Mouse (Mus musculus) midbrain, postnatal 0 days (tissue): ENCODE measurements around the gene Sympk. TPM values are rescaled to one million over a fixed set of nuclear protein-coding genes. Genes with fewer than 3 reads are reported as not detected.

Source experiments
- ATAC-seq: fragments of 200-750 bp; cut with Nextera tagmentation; 2 replicates; pipeline ENCODE4 v1.8.0; 2017; ENCODE audit warnings: moderate number of reproducible peaks, mild to moderate bottlenecking, moderate TSS enrichment, moderate library complexity; ENCODE audit not compliant: low FRiP score
- DNase-seq: peaks from one replicate; pipeline ENCODE4 v3.0.0-alpha.2; 2015; ENCODE audit warnings: low spot score
- H3K27ac ChIP-seq: fragments of 300-500 bp; sonication (generic); 2 replicates; pipeline ENCODE4 v1.5.1; 2014; ENCODE audit warnings: low read depth, mild to moderate bottlenecking, low read length, mixed read lengths
- H3K27me3 ChIP-seq: fragments of 300-500 bp; sonication (generic); 2 replicates; pipeline ENCODE4 v1.6.1; 2014; ENCODE audit warnings: low read length, control low read depth, mixed read lengths; ENCODE audit not compliant: insufficient read depth
- H3K36me3 ChIP-seq: fragments of 300-500 bp; sonication (generic); 2 replicates; pipeline ENCODE4 v1.6.1; 2014; ENCODE audit warnings: low read length, control low read depth, mixed read lengths; ENCODE audit not compliant: insufficient read depth
- H3K4me1 ChIP-seq: fragments of 300-500 bp; sonication (generic); 2 replicates; pipeline ENCODE4 v1.6.1; 2014; ENCODE audit warnings: mild to moderate bottlenecking, control low read depth, antibody characterized with exemption, low read length, mixed read lengths; ENCODE audit not compliant: insufficient read depth
- H3K4me2 ChIP-seq: fragments of 300-500 bp; sonication (generic); 2 replicates; pipeline ENCODE4 v1.6.1; 2014; ENCODE audit warnings: low read depth, mild to moderate bottlenecking, low read length, mixed read lengths; ENCODE audit not compliant: poor library complexity, severe bottlenecking
- H3K4me3 ChIP-seq: fragments of 300-500 bp; sonication (generic); 2 replicates; pipeline ENCODE4 v1.5.1; 2014; ENCODE audit warnings: low read depth, mild to moderate bottlenecking, low read length, moderate library complexity
- H3K9ac ChIP-seq: fragments of 300-500 bp; sonication (generic); replicated peaks from 2 replicates; pipeline ENCODE4 v1.6.1; 2014; ENCODE audit warnings: mild to moderate bottlenecking, low read length, moderate library complexity, mixed read lengths; ENCODE audit not compliant: poor library complexity, severe bottlenecking
- H3K9me3 ChIP-seq: fragments of 300-500 bp; sonication (generic); 2 replicates; pipeline ENCODE4 v1.6.1; 2016; ENCODE audit warnings: low read length, control low read depth
- CTCF ChIP-seq: IDR thresholded peaks from 2 replicates; pipeline ENCODE4 v1.5.1; 2016; ENCODE audit warnings: antibody characterized with exemption, mild to moderate bottlenecking
- WGBS: fragments of 180-500 bp; shearing (Covaris S2); extraction: QIAGEN DNeasy Blood & Tissue Kit; methylation state at CpG from one replicate; pipeline ENCODE4 v1.1.7; 2014; 5-methylcytosine and 5-hydroxymethylcytosine counted together
- polyA plus RNA-seq: library from polyadenylated mRNA; unstranded; fragments of >200 nt; fragmentation: Nextera tagmentation; extraction: Ambion mirVana; gene quantifications from 2 replicates; pipeline ENCODE4 v1.2.1, GENCODE M21; 2015
- total RNA-seq: library from RNA; depleted of rRNA; stranded (reverse); fragments of >200 nt; gene quantifications from 2 replicates; pipeline ENCODE4 v1.2.3, GENCODE M21; 2014

The Sympk gene
- total and polyA plus RNA-seq, 2 experiments from 2014 or later = 19.5 to 74.2 TPM

DNA sequence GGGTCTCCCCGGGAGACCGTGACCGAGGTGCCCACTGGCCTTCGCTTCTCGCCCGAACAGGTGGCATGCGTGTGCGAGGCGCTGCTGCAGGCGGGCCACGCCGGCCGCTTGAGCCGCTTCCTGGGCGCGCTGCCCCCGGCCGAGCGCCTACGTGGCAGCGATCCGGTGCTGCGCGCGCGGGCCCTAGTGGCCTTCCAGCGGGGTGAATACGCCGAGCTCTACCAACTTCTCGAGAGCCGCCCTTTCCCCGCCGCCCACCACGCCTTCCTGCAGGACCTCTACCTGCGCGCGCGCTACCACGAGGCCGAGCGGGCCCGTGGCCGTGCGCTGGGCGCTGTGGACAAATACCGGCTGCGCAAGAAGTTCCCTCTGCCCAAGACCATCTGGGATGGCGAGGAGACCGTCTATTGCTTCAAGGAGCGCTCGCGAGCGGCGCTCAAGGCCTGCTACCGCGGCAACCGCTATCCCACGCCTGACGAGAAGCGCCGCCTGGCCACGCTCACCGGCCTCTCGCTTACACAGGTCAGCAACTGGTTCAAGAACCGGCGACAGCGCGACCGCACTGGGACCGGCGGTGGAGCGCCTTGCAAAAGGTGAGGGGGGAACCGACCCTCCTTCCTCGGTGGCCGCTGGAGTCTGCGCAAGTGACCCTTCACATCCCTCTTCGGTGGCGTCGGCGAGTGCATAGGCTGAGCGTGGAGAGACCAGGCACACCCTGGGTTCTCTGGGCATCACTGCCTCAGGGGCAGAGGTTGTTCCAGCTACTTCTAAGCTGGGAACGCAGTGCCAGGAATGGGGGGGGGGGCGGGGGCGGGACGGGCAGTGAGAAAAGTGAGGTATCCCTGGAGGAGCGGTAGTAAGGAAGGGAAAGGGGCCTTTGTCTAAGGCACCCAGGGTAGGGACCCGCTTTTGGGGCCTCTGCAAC is 70.9 kb downstream of the Sympk start:
- peak; percentile 23 for DNase-seq
- no peaks in the 10 kb centered on the region for H3K9me3 ChIP-seq
- TF ChIP-seq CTCF = no peak
- H3K36me3 ChIP-seq = peaks cover 7% of the 10 kb centered on the region; the same call in 1 of the 2 replicates
- ATAC-seq = no peak
- H3K4me2 ChIP-seq = peak overlapping the region; percentile 98
- peaks cover 14% of the 10 kb centered on the region for H3K4me1 ChIP-seq
- peak overlapping the region; percentile 55 for H3K9ac ChIP-seq
- WGBS = 0% methylated on average over 82 of the region's 87 CpGs
- peaks cover 8% of the 10 kb centered on the region for H3K27me3 ChIP-seq
- H3K4me3 ChIP-seq = peak overlapping the region; percentile 48
- peak overlapping the region; percentile 51 for H3K27ac ChIP-seq

- ATAC-seq (no peak), DNase-seq (peak; percentile 37)
- 1% methylated on average over 19 of the region's 19 CpGs for WGBS
- TF ChIP-seq CTCF = no peak
- Histone ChIP-seq H3K36me3 (peaks cover 7% of the 10 kb centered on the region; the same call in 1 of the 2 replicates), H3K27ac (no peak overlapping the region), H3K4me2 (peak overlapping the region; percentile 98), H3K4me3 (peak overlapping the region; percentile 48), H3K9me3 (no peaks in the 10 kb centered on the region), H3K27me3 (peaks cover 8% of the 10 kb centered on the region), H3K4me1 (peaks cover 14% of the 10 kb centered on the region), H3K9ac (peak overlapping the region; percentile 24; the same call in 1 of the 2 replicates)
Measured at GRCm38 (mm10) chr7:19095751-19096110, 71.6 kb downstream of the Sympk start.

- Histone ChIP-seq H3K4me2 (peak overlapping the region; percentile 98; the same call in 1 of the 2 replicates), H3K9me3 (no peaks in the 10 kb centered on the region), H3K4me1 (peaks cover 14% of the 10 kb centered on the region), H3K36me3 (peaks cover 3% of the 10 kb centered on the region), H3K27me3 (peaks cover 8% of the 10 kb centered on the region), H3K27ac (no peak overlapping the region), H3K4me3 (no peak overlapping the region), H3K9ac (peak overlapping the region; percentile 36; the same call in 1 of the 2 replicates)
- TF ChIP-seq CTCF = no peak
- ATAC-seq (no peak), DNase-seq (no peak)
- 52% methylated on average over 5 of the region's 5 CpGs for WGBS
Measured at GRCm38 (mm10) chr7:19096421-19096976, 72.3 kb downstream of the Sympk start.

DNA sequence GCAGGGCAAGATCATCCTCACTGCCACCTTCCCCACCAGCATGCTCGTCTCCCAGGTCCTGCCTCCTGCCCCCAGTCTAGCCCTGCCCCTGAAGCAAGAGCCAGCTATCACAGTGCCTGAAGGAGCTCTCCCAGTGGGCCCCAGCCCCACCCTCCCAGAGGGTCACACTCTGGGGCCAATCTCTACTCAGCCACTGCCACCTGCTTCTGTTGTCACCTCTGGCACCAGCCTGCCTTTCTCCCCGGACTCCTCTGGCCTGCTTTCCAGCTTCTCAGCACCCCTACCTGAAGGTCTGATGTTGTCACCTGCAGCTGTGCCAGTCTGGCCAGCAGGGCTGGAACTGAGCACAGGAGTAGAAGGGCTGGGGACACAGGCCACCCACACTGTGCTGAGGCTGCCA is 73.0 kb downstream of the Sympk start:
- H3K36me3 ChIP-seq = no peaks in the 10 kb centered on the region; the same call in none of the 2 replicates
- DNase-seq = no peak

DNA sequence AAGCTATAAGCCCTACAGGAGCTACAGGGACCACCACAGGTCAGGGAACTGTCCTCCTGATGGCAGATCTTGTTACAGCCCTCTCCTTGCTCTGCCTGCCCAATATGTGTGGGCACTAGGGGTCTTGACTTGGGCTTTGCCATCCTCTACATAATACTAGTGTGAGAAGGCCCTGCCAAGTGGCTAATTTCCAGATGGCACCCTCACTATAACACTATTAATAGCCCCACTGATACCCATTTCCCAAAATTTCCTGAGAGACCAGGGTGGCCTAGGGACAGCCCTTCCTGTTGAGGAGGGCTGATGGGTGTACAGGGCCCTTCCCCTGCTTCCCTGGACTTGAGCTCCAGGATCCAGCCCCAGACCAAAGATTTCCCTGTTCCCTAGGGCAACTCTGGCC is 73.7 kb downstream of the Sympk start:
- H3K9me3 ChIP-seq = no peaks in the 10 kb centered on the region
- TF ChIP-seq CTCF = no peak

More for the DNA sequence above, 73.0 kb downstream of the Sympk start:
- no peaks in the 10 kb centered on the region for H3K9me3 ChIP-seq
- peaks cover 8% of the 10 kb centered on the region for H3K27me3 ChIP-seq
- TF ChIP-seq CTCF = no peak
- H3K27ac ChIP-seq = no peak overlapping the region
- 66% methylated on average over 2 of the region's 2 CpGs for WGBS
- no peak overlapping the region for H3K4me2 ChIP-seq
- H3K9ac ChIP-seq = no peak overlapping the region
- no peak overlapping the region for H3K4me3 ChIP-seq
- ATAC-seq = no peak
- peaks cover 14% of the 10 kb centered on the region for H3K4me1 ChIP-seq

DNA sequence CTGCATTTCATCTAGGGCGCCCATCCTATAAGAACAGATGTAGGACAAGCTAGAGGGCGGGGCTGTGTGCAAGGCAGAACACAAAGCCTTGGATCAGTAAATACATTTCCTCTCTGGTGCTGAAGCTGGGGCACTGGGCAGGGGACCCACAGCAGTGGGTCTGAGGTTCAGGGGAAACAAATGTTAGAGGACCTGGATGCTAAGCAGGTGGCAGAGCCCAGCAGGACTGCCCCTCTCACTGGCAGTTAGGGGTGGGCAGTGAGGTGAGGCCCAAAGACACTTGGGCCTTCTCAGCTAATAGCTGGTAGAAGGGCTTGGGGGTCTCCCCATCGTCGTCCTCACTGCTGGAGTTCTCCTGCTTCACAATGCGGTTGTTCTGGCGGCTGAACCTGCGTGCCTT is 74.6 kb downstream of the Sympk start:
- TF ChIP-seq CTCF = no peak
- ATAC-seq = no peak
- Histone ChIP-seq H3K9me3 (no peaks in the 10 kb centered on the region), H3K9ac (no peak overlapping the region), H3K27me3 (peaks cover 8% of the 10 kb centered on the region), H3K4me2 (no peak overlapping the region), H3K36me3 (peaks cover 9% of the 10 kb centered on the region), H3K27ac (no peak overlapping the region), H3K4me1 (peaks cover 14% of the 10 kb centered on the region), H3K4me3 (no peak overlapping the region)
- no peak for DNase-seq
- WGBS = 62% methylated on average over 7 of the region's 7 CpGs

More for the DNA sequence above, 73.7 kb downstream of the Sympk start:
- Histone ChIP-seq H3K4me2 (no peak overlapping the region), H3K9ac (no peak overlapping the region), H3K27ac (no peak overlapping the region), H3K27me3 (peaks cover 8% of the 10 kb centered on the region), H3K4me1 (peaks cover 14% of the 10 kb centered on the region), H3K4me3 (no peak overlapping the region), H3K36me3 (peaks cover 2% of the 10 kb centered on the region)
- DNase-seq = no peak
- no peak for ATAC-seq
